In genomic region chr5:135544865-135545797, GRCm38 (mm10) we compare ENCODE assay signal across 8 mouse cellular contexts. TPM values are rescaled to one million over a fixed set of nuclear protein-coding genes. Genes with fewer than 3 reads are reported as not detected.
A peak's percentile ranks its signal among the peaks of the same experiment; 100 is the strongest.
DNase-seq lines count a peak whose midpoint lies in the region; ATAC-seq lines count a peak whose summit lies in the region.

Gene Hip1, minus strand, starts transcription at chr5:135545120.

- H3K36me3 ChIP-seq in forebrain, embryonic 11.5 days (ENCODE audit: control insufficient read depth, insufficient read depth, low read length) = no peaks in the 10 kb centered on the region
- no peaks in the 10 kb centered on the region for H3K36me3 ChIP-seq in heart, embryonic 16.5 days (ENCODE audit: control insufficient read depth, insufficient read depth)
- no peaks in the 10 kb centered on the region for H3K36me3 ChIP-seq in liver, embryonic 15.5 days (replicated peaks)
- no peaks in the 10 kb centered on the region for H3K36me3 ChIP-seq in neural tube, embryonic 12.5 days

- H3K9ac ChIP-seq in forebrain, embryonic 11.5 days (ENCODE audit: low read length) = peak within 1 kb of the TSS; percentile 65
- H3K9ac ChIP-seq in heart, embryonic 16.5 days (ENCODE audit: low read length) = peak within 1 kb of the TSS; percentile 90
- peak within 1 kb of the TSS; percentile 30; the same call in 1 of the 2 replicates for H3K9ac ChIP-seq in liver, embryonic 15.5 days
- H3K9ac ChIP-seq in neural tube, embryonic 12.5 days = peak within 1 kb of the TSS; percentile 74

- no peaks in the 10 kb centered on the region for H3K9me3 ChIP-seq in forebrain, embryonic 11.5 days (ENCODE audit: control insufficient read depth, low read length)
- no peaks in the 10 kb centered on the region for H3K9me3 ChIP-seq in heart, embryonic 16.5 days (replicated peaks; ENCODE audit: control insufficient read depth, low read length)
- no peaks in the 10 kb centered on the region for H3K9me3 ChIP-seq in liver, embryonic 15.5 days (replicated peaks)
- H3K9me3 ChIP-seq in neural tube, embryonic 12.5 days = no peaks in the 10 kb centered on the region

- peak within 1 kb of the TSS; percentile 41; the same call in 1 of the 2 replicates for H3K27ac ChIP-seq in forebrain, embryonic 11.5 days (ENCODE audit: low read depth, low read length)
- H3K27ac ChIP-seq in heart, embryonic 16.5 days (ENCODE audit: low read length) = peak within 1 kb of the TSS; percentile 75
- no peak within 1 kb of the TSS for H3K27ac ChIP-seq in liver, embryonic 15.5 days (replicated peaks)
- no peak within 1 kb of the TSS; the same call in 1 of the 2 replicates for H3K27ac ChIP-seq in neural tube, embryonic 12.5 days

- DNase-seq in CD8-positive naive resting alpha-beta T cell, adult 2 months (ENCODE audit: low read depth in 2 of 2, low spot score in 2 of 2) = peak; percentile 89 to 93
- DNase-seq in c-Kit-positive CD71-positive TER-119-negative erythroid progenitor cells, embryonic 14.5 days (ENCODE audit: low read depth) = peak; percentile 90
- DNase-seq in forebrain, embryonic 11.5 days (ENCODE audit: low spot score) = peak; percentile 97
- peak; percentile 96 to 99 for DNase-seq in kidney, postnatal 36 days
- DNase-seq in telencephalon, adult 2 months (ENCODE audit: low read depth, low spot score) = peak; percentile 100

- H3K4me3 ChIP-seq in forebrain, embryonic 11.5 days (ENCODE audit: low read depth, low read length) = peak within 1 kb of the TSS; percentile 68
- peak within 1 kb of the TSS; percentile 96 for H3K4me3 ChIP-seq in heart, embryonic 16.5 days (ENCODE audit: low read length)
- peak within 1 kb of the TSS; percentile 59 for H3K4me3 ChIP-seq in liver, embryonic 15.5 days (replicated peaks)
- peak within 1 kb of the TSS; percentile 71 for H3K4me3 ChIP-seq in neural tube, embryonic 12.5 days

- H3K27me3 ChIP-seq in forebrain, embryonic 11.5 days (ENCODE audit: control insufficient read depth, insufficient read depth, low read length) = no peaks in the 10 kb centered on the region
- H3K27me3 ChIP-seq in heart, embryonic 16.5 days (ENCODE audit: control insufficient read depth, insufficient read depth, low read length) = no peaks in the 10 kb centered on the region
- H3K27me3 ChIP-seq in liver, embryonic 15.5 days = peaks cover 37% of the 10 kb centered on the region
- peaks cover 3% of the 10 kb centered on the region; the same call in 1 of the 2 replicates for H3K27me3 ChIP-seq in neural tube, embryonic 12.5 days (replicated peaks)

- ATAC-seq in forebrain, embryonic 11.5 days (replicated peaks; ENCODE audit: low FRiP score) = peak; percentile 99
- peak; percentile 98 for ATAC-seq in heart, embryonic 16.5 days (replicated peaks; ENCODE audit: extremely low read depth, insufficient read depth, low FRiP score)
- peak; percentile 95 for ATAC-seq in liver, embryonic 15.5 days (ENCODE audit: insufficient read depth)
- peak; percentile 99 for ATAC-seq in neural tube, embryonic 12.5 days (ENCODE audit: low FRiP score, low read depth)

- no peaks in the 10 kb centered on the region; the same call in 1 of the 2 replicates for H3K4me1 ChIP-seq in forebrain, embryonic 11.5 days (replicated peaks; ENCODE audit: control insufficient read depth, insufficient read depth, low read length)
- H3K4me1 ChIP-seq in heart, embryonic 16.5 days (ENCODE audit: control insufficient read depth, insufficient read depth, low read length) = peaks cover 10% of the 10 kb centered on the region
- H3K4me1 ChIP-seq in liver, embryonic 15.5 days (replicated peaks) = peaks cover 19% of the 10 kb centered on the region
- peaks cover 18% of the 10 kb centered on the region; the same call in 1 of the 2 replicates for H3K4me1 ChIP-seq in neural tube, embryonic 12.5 days

- 1% methylated on average over 46 of the region's 46 CpGs for WGBS in forebrain, embryonic 11.5 days
- WGBS in heart, embryonic 16.5 days = under 1% methylated on average over 46 of the region's 46 CpGs
- WGBS in liver, embryonic 15.5 days (ENCODE audit: insufficient replicate concordance) = under 1% methylated on average over 46 of the region's 46 CpGs
- under 1% methylated on average over 46 of the region's 46 CpGs for WGBS in neural tube, embryonic 12.5 days

- peak within 1 kb of the TSS; percentile 96 for H3K4me2 ChIP-seq in forebrain, embryonic 11.5 days (ENCODE audit: low read depth, low read length, severe bottlenecking)
- H3K4me2 ChIP-seq in heart, embryonic 16.5 days (ENCODE audit: low read depth, low read length) = peak within 1 kb of the TSS; percentile 96
- H3K4me2 ChIP-seq in liver, embryonic 15.5 days = peak within 1 kb of the TSS; percentile 76
- peak within 1 kb of the TSS; percentile 93 for H3K4me2 ChIP-seq in neural tube, embryonic 12.5 days (replicated peaks)

RNA-seq across cellular contexts. Expression of gene Hip1, which starts in this region (rescaled TPM):
- 70.3 and 76.5 TPM in 2 replicates for polyA plus RNA-seq in forebrain, embryonic 11.5 days (2014; fragmentation: Nextera tagmentation; extraction: Ambion mirVana)
- 20.3 and 23.5 TPM in 2 replicates for polyA plus RNA-seq in heart, embryonic 16.5 days (2015; fragmentation: Nextera tagmentation; extraction: Ambion mirVana)
- 3.0 and 3.5 TPM in 2 replicates for polyA plus RNA-seq in liver, embryonic 15.5 days (2015; fragmentation: Nextera tagmentation; extraction: Ambion mirVana)
- 60.0 and 62.4 TPM in 2 replicates for polyA plus RNA-seq in neural tube, embryonic 12.5 days (2016; fragmentation: Nextera tagmentation; extraction: Ambion mirVana)

Comparison
In these comparisons a context has a peak if more than half of its experiments do, and no peak if none do; other contexts are left out.
1. H3K27ac ChIP-seq: peak in forebrain, embryonic 11.5 days (single experiment) and heart, embryonic 16.5 days (single experiment); none in liver, embryonic 15.5 days (single experiment) and neural tube, embryonic 12.5 days (single experiment).
2. H3K9ac ChIP-seq: peak in every context shown above with its lines; median percentile 90 in heart, embryonic 16.5 days; 74 in neural tube, embryonic 12.5 days; 65 in forebrain, embryonic 11.5 days; 30 in liver, embryonic 15.5 days.
3. Peak in every context shown above with its lines, with median percentiles within 50 percentile points of each other: DNase-seq, ATAC-seq, H3K4me2 ChIP-seq and H3K4me3 ChIP-seq.